Mouse (Mus musculus) T-helper 1 cell (primary cell): ENCODE data around the gene Prkch.

ENCODE experiments used
- in situ Hi-C: fragments of 300-600 bp; cut with MboI, MseI; formaldehyde crosslinking; loops from one replicate; pipeline ENCODE4 v1.15.1; 2025; ENCODE audit warnings: high pct_unique_total_duplicates

Gene Prkch

GRCm38 (mm10) chr12:73708498-73708897, 123.9 kb downstream of the Prkch start:
- in situ Hi-C loops, result loop anchor here (25.0 kb wide), 1 partner anchor 179 kb away; no protein-coding TSS in a partner anchor

- in situ Hi-C loops, result loop anchor here (25.0 kb wide), 1 partner anchor 178 kb away; no protein-coding TSS in a partner anchor
Observed at GRCm38 (mm10) chr12:73708920-73709319, 124.3 kb downstream of the Prkch start.

GRCm38 (mm10) chr12:73710846-73711245, 126.2 kb downstream of the Prkch start:
- in situ Hi-C loops, result loop anchor here (25.0 kb wide), 1 partner anchor 176 kb away; no protein-coding TSS in a partner anchor

- in situ Hi-C loops, result loop anchor here (25.0 kb wide), 1 partner anchor 175 kb away; no protein-coding TSS in a partner anchor
Observed at GRCm38 (mm10) chr12:73712122-73712521, 127.5 kb downstream of the Prkch start.

GRCm38 (mm10) chr12:73714589-73714988, 130.0 kb downstream of the Prkch start:
- in situ Hi-C loops, result loop anchor here (25.0 kb wide), 1 partner anchor 173 kb away; no protein-coding TSS in a partner anchor

- in situ Hi-C loops, result loop anchor here (25.0 kb wide), 1 partner anchor 172 kb away; no protein-coding TSS in a partner anchor
Observed at GRCm38 (mm10) chr12:73715331-73715730, 130.7 kb downstream of the Prkch start.

- in situ Hi-C loops, result loop anchor here (25.0 kb wide), 1 partner anchor 171 kb away; no protein-coding TSS in a partner anchor
Observed at GRCm38 (mm10) chr12:73715954-73716731, 131.5 kb downstream of the Prkch start.

GRCm38 (mm10) chr12:73718036-73718435, 133.4 kb downstream of the Prkch start:
- in situ Hi-C loops, result loop anchor here (25.0 kb wide), 1 partner anchor 169 kb away; no protein-coding TSS in a partner anchor

GRCm38 (mm10) chr12:73719816-73720215, 135.2 kb downstream of the Prkch start:
- in situ Hi-C loops, result loop anchor here (25.0 kb wide), 1 partner anchor 167 kb away; no protein-coding TSS in a partner anchor

- in situ Hi-C loops, result loop anchor here (25.0 kb wide), 1 partner anchor 167 kb away; no protein-coding TSS in a partner anchor
Observed at GRCm38 (mm10) chr12:73720466-73720865, 135.9 kb downstream of the Prkch start.

GRCm38 (mm10) chr12:73722060-73722459, 137.5 kb downstream of the Prkch start:
- in situ Hi-C loops, result loop anchor here (25.0 kb wide), 1 partner anchor 165 kb away; no protein-coding TSS in a partner anchor

GRCm38 (mm10) chr12:73723067-73723466, 138.5 kb downstream of the Prkch start:
- in situ Hi-C loops, result loop anchor here (25.0 kb wide), 1 partner anchor 164 kb away; no protein-coding TSS in a partner anchor

- in situ Hi-C loops, result loop anchor here (25.0 kb wide), 1 partner anchor 163 kb away; no protein-coding TSS in a partner anchor
Observed at GRCm38 (mm10) chr12:73723887-73724286, 139.3 kb downstream of the Prkch start.

GRCm38 (mm10) chr12:73725825-73726604, 141.4 kb downstream of the Prkch start:
- in situ Hi-C loops, result no loop called here

GRCm38 (mm10) chr12:73727046-73727445, 142.4 kb downstream of the Prkch start:
- in situ Hi-C loops, result no loop called here

- in situ Hi-C loops, result no loop called here
Observed at GRCm38 (mm10) chr12:73730603-73731002, 146.0 kb downstream of the Prkch start.

- in situ Hi-C loops, result no loop called here
Observed at GRCm38 (mm10) chr12:73731093-73731492, 146.5 kb downstream of the Prkch start.

GRCm38 (mm10) chr12:73731848-73732540, 147.4 kb downstream of the Prkch start:
- in situ Hi-C loops, result no loop called here

- in situ Hi-C loops, result no loop called here
Observed at GRCm38 (mm10) chr12:73732862-73733261, 148.3 kb downstream of the Prkch start.

- in situ Hi-C loops, result no loop called here
Observed at GRCm38 (mm10) chr12:73736931-73737330, 152.3 kb downstream of the Prkch start.

GRCm38 (mm10) chr12:73739611-73740219, 155.1 kb downstream of the Prkch start:
- in situ Hi-C loops, result no loop called here
